Mouse (Mus musculus): ENCODE measurements around the gene Tnfsfm13.
"Not testable (repeated sequence)": the region's sequence is repeated elsewhere in the genome, so short reads cannot be mapped to it uniquely, and the experiment has no call there.

Tnfsfm13 gene

DNA sequence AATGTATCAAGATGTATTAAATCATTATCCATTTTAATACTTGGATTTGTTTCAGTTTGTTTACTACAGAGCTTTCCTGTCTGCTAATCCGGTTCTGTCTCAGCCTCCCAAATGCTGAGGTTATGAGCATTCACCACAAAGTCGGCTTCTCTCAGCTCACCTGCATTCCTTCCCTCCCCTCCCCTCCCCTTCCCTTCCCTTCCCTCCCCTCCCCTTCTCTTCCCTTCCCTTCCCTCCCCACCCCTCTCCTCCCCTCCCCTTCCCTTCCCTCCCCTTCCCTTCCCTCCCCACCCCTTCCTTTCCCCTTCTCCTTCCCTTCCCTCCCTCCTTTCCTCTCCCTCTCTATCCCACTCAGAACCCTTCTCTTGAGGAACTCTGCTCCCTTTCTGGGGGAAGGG is 8.7 kb upstream of the Tnfsfm13 start:
- no peak for DNase-seq (ENCODE audit: extremely low spot score)

DNA sequence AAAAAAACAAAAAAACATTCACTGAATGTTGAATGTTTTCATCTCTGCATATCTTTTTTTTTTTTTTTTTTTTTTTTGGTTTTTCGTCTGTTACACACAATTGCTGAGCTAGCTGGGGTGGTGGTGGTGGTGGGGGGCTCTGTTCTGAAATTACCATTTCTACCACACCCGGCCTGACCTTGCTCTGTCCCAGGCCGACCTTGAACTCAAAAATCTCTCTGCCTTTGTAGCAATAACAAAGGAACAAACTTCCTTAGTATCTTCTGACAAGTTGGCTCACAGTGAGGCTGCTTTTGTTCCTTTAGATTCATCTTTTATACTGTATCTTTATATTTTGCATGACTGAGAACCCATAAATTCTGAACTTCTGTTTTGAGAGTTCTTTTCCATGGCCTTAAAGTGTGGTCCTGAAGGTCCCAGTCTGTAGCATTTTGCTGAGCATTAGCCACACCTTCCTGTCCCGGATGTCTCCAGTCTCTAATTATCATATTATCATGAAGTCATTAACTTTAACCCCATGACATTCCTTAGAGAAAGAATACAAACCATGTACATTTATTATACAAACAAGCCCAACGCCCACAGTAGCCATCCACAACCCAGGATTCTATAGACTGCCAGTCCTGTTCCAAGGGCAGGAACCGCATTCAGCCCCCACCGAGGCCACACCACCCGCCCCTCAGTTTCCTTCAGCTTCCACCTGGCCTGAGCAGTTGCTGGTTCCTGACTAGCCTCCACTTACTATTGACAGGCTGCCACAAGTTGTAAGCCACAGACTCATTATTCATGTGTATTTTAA is 8.1 kb upstream of the Tnfsfm13 start:
- no peak for DNase-seq (ENCODE audit: extremely low spot score)

DNA sequence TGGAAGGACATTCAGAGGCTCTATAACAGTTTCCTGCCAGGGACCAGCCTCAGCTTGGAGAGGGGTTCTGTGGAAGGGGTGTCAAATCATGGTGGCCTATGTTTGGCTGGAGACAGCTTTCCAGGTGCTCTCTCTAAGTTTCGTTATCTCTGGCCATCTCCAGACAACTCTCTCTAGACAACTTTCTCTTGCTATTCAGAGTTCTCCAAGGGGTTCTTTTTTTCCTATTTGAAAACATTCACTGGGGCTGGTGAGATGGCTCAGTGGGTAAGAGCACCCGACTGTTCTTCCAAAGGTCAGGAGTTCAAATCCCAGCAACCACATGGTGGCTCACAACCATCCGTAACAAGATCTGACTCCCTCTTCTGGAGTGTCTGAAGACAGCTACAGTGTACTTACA is 7.5 kb upstream of the Tnfsfm13 start:
- DNase-seq (ENCODE audit: extremely low spot score): not testable (repeated sequence)

DNA sequence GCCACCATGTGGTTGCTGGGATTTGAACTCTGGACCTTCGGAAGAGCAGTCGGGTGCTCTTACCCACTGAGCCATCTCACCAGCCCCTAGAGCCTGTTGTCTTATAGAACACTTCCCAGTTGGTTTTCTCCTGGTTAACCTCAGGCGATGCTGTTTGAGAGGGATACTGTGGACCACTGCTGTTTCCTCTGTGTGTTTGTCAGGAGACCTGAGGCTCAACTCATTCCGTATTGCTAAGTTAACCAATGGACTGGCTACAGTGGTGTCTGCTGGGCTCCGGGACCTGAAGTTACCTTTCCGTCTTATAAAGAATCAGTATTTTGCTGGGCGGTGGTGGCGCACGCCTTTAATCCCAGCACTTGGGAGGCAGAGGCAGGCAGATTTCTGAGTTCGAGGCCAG is 7.0 kb upstream of the Tnfsfm13 start:
- DNase-seq (ENCODE audit: extremely low spot score): not testable (repeated sequence)

DNA sequence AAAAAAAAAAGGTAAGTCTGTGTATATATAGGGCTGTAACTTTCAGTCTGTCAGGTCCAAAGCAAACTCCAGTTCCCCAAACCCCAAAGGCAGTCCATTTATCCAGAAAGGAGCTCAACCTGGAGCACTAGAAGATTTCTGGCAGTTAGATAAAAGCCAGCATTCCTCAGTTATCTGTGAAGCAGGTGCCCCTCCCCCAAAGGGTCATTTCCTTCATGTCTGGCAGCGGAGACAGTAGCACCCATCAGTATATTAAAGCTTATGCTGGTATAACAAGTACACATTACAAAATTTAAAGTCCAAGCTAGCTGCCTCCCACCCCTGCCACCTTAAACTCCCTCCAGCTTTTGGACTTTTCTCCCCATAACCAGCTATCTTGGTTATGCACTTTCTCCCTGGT is 3.7 kb upstream of the Tnfsfm13 start:
- DNase-seq (ENCODE audit: extremely low spot score): no peak

DNA sequence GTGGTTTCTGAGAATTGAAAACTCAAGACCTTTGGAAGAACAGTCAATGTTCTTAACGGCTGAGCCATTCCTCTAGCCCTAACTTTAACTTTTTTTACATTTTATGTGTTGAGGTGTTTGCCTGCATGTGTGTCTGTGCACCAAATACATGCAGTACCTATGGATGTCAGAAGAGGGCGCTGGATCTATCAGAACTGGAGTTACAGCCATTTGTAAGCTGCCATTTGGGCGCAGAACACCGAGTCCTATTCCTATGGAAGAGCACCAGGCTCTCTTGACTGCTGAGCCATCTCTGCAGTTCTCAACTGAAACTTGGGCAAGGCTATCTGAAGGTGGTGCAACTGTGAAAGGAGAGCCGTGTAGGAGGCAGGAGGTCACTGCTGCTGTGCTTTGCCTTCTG is 2.7 kb upstream of the Tnfsfm13 start:
- DNase-seq (ENCODE audit: extremely low spot score): no peak

DNA sequence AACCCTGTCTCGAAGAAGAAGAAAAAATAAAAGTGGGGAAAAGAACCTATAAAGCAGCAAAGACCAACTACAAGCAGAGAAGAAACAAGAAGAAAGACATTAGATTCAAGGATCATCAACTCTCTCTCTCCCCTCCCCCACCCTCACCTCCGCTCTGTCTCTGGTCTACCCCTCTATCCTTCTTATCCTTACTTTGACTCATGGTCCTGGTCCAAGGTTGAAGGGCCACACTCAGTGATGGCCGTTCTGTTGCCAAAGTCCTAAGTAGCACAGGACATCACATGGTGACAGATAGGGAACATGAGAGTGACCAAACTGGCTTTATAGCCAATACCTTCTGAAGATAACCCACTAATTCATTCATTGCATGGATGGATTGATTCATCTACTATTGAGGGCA is 1.5 kb upstream of the Tnfsfm13 start:
- DNase-seq (ENCODE audit: extremely low spot score): no peak

DNA sequence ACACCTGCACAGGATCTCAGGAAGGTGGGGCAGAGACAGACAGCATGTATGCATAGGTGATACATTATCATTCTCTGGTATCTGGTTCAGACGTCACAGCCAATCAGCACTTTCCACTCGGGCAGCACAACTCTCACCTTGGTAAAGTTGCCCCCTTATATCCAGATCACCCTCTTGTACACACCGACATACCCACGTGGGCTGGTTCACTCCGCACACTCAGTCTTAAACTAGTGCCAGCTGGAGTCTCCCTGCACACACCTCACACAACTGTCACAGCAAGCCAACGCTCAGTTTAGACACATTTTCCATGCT is 895 bp downstream of the Tnfsfm13 start:
- DNase-seq (ENCODE audit: extremely low spot score): no peak

DNA sequence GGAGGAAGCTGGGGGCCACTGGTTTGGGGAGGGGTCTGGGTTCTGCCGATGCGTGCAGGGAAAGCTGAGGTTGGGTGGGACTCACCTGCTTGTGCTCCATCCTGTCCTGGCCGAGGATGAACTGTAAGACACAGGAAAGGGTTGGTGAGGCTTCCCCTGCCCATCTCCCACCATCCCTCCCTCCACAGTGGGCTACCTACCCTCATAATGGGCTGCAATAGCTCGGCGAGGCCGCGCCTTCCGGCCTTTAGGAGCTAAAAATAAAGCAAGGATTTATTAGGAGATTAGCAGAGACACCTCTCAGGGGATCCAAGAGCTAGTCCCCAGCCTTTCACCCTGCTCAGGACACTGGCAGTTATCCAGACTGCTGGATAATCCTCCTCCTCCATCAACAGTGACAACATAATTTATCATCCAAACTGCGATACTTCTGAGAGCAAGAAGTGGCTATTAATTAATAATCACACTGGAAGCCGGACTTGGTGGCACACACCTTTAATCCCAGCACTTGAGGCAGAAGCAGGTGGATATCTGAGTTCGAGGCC is 2.4 kb downstream of the Tnfsfm13 start:
- DNase-seq (ENCODE audit: extremely low spot score): no peak

DNA sequence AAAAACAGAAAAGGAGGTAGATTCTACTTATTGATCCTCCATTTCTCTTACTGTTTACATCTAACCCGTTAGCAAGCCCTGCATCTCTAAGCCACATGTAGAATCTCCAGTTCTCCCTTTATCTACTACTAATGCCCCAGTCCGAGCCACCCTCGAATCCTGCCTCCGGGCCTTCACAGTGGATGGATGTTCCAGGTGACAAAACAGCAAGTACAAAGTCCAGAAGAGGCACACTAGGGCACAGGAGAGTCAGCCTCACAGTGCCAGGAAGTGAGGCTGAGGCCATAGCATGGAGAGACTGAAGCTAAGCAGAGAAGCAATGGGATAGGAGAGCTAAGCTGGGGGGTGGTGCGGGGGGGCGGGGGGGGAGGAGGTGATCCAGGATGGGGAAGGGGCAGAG is 3.0 kb downstream of the Tnfsfm13 start:
- DNase-seq (ENCODE audit: extremely low spot score): no peak

DNA sequence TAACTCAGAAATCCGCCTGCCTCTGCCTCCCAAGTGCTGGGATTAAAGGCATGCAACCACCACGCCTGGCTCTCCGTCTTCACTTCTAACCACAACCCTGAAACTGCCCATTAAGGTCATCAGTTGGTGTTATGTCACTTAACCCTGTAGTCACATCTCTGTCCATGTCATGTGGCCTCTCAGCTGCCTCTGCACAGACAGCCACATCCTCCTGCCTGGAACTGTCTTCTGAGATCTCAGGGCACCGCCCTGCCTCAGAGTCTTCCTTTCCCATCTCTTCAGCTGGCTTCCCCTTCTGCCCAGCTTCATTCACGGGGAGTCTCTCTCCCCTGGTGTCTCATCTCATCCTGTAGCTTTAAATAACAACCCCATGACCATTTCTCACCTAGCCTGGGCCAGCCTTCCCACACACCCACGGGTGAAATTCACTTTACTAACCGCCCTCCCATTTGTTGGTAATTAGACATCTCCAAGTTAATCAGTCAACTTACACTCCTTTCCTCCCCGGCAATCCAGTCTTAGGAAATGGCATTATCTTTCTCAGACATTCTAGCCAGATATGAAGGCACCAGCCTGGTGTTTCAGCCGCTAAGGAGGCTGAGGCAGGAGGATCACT is 3.6 kb downstream of the Tnfsfm13 start:
- DNase-seq (ENCODE audit: extremely low spot score): no peak

DNA sequence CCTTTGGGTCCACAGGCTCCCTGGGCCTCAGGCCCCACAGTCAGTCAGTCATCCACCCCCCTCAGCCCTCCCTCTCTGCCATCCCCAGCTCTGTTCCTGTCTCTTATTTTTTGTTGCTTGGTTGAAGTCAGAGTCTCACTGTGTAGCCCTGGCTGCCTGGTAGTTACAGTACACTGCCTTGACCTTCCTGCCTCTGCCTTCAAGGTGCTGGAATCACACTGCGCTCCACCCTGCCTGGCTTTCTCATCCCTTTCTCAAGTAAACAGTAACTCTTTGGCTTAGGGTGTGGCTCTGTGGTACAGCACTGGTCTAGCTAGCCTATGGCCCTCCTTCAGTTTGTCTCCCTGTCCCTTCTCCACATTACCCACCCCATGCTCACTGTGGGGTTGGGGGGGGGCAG is 6.0 kb downstream of the Tnfsfm13 start:
- no peak for DNase-seq (ENCODE audit: extremely low spot score)

DNA sequence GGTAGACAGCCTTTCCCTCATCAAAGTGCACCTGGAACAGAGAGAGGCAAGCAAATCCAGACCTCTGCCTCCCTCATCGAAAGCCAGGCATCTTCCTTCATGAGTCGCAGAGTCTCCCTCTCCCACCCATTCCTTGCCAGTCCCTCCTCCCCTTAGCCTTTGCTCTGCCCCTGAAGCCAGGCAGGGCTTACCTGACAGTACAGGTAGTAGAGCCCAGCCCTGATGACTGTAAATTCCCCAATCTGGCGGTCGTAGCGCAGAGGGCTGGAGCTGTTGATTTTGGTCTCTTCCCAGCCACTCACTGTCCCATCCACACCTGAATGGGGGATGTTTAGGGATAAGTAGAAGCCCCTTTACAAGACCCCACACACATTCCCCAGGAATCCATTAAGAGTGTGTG is 8.8 kb downstream of the Tnfsfm13 start:
- DNase-seq (ENCODE audit: extremely low spot score): no peak

DNA sequence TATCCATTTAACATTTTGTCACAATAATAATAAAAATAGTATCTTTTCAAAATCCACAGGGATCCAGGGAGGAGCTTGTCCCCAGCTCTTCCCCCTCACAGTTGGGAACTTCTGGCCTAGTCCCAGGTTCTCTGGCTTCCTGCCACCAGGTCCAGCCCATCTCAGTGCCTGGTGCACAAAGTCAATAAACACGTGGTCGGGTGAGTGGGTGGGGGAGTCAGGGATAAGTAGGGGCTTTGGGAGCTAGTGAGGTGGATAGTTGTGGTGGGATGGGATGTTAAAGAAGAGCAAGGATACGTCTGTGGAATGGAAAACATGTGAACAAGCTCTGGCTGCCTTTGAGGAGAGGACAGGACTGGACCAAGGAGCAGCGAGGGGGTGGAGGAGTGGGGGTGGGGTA is 9.5 kb downstream of the Tnfsfm13 start:
- no peak for DNase-seq (ENCODE audit: extremely low spot score)

DNA sequence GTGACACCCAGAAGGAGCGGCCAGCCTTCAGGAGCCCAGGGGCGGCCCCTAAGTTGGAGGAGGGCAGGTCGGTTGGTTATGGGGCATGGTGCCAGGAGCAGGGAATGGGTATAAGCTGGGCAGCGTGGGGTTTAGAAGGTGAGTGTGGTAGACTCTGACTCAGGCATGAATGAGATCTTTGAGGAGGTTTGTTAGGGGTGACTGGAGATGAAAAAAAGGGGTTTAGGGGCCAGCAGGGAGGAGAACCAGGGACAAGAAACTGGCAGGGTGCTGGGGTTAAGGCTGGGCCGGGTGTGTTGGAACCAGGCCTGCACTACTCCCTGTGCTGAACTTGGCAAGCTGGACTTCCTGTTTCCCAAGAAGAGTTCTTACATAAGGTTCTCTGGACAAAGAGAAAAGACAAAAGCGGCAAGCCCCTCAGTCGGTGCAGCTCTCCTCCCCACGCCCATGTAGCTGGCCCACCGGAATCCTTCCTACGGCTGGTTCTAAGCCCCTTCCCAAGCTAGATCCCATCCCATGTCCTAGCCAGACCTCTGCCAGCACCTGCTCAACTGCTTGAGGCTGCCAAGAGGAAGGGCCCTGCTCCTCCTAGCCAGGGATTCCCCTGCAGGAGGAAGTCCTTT is 10.3 kb downstream of the Tnfsfm13 start, which contains the start of gene Tnfsf13:
Gene Tnfsf13 (minus strand): TSS at position 259 of the 623 bp plus-strand sequence.
- DNase-seq (ENCODE audit: extremely low spot score): no peak

DNA sequence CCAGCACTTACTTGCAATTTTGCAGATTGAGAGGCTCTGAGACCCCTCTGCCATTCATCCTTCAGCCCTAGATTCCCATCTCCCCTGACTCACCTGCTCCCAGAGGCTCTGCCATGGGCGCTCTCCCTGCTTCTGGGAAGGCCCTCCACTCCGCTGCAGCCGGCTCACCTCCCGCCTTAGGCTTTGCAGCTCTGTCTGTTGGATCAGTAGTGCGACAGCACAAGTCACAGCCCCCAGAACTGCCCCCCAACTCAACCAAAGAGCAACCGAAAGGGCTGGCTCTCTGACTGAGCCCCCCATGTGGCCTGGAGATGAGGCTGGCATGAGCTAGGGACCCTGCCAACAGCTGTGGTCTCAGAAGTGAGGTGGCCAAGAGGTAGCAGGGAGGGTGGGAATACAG is 11.0 kb downstream of the Tnfsfm13 start:
- no peak for DNase-seq (ENCODE audit: extremely low spot score)

DNA sequence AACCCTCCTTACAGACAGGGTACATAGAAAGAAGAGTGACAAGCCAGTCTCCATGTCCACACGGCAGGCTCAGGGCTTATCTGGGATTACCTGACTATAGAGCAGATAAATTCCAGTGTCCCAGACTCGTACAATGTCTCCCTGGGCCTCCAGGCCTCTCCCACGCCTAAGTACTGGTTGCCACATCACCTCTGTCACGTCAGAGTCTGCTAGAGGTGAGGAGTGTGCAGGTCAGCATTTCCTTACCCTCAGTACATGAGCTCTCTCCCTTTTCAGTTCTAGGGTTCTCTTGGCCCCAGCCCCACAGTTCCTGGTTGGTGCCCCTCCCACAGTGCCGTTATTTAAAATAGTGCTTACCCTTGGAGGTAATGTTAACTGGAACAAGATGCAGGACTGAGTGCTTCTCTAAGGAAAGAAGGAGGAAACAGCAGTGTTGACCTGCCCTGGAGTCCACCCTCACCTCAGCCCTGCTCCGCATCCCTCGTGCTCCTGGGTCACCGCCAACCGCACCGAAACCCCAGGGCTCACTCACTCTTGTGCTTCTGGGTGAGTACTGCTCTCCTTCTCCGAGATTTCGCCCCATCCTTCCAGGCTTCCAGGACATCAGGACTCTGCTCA is 11.7 kb downstream of the Tnfsfm13 start:
- DNase-seq (ENCODE audit: extremely low spot score): no peak

DNA sequence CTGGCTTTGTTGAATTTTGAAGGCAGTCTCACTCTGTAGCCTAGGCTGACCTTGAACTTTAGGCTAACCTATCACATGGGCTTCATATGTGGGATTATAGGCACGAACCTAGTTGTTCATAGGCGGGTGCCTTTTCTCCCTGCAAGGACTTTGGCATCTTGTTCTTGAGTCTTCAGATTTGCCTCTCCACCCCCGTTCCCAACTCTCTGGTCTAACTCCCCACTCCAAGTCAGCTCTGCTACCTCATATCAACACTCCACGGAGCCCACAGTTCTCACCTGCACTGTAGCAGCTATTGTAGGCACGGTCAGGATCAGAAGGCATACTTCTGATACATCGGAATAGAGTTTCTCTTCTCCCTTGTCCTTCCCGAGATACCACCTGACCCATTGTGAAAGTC is 12.3 kb downstream of the Tnfsfm13 start:
- no peak for DNase-seq (ENCODE audit: extremely low spot score)

DNA sequence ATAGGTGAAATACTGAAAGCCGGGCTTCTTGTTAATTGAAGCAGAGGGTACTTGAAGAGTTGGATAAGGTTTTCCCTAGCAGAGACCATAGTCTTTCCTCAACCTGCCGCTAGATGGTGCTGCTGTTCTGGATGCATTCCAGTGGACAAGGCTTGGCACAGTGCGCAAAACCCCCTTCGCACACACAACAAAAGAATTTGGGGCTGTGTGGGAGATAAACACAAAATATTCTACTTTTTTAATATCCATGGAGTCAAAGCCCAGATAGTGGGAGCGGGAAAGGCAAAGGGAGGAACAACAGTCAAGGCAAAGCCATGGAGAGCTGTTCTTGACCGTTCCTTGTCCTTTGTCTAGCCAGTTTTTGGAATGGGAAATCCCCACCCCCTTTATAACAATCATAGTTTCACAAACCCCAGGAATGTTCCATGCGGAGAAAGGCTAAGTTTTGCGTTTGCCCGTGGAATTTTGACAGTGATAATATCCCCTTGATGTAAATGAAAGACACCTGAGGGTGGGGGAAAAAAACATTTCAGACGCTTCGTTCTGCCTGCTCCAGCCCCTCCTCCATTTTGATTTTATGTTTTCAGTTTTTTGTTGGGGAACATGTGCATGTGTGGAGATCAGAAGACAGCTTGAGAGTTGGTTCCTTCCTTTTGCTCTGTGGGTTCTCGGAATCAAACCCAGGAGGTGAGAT is 12.9 kb downstream of the Tnfsfm13 start:
- peak; percentile 91 for DNase-seq (ENCODE audit: extremely low spot score)

DNA sequence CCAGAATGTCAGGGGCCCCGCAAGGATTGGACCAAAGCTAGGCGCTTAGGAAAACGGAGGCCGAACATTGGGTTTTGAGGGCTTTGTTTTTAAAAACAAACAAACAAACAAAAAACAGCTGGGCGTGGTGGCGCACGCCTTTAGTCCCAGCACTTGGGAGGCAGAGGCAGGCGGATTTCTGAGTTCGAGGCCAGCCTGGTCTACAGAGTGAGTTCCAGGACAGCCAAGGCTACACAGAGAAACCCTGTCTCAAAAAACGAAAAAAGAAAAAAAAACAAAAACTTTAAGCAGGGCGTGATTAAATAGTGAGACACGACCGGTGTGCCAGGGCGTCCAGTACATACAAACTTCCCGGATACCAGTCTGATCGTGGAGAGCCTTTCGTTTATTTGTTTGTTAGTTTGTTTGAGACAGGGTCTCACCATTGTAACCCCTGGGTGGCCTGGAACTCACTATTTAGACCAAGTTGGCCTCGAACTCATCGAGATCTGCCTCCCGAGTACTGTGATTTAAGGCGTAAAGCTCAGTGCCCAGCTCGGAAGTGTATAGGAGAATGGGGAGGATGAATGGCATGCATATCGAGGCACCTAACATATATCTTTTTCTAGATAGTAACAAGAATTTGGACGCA is 13.6 kb downstream of the Tnfsfm13 start:
- DNase-seq (ENCODE audit: extremely low spot score): no peak

All from embryo, embryonic 9.5 days (tissue).